Mouse (Mus musculus): ENCODE measurements around the gene Evx2.

The Evx2 gene

GRCm38 (mm10) chr2:74617706-74618105, 41.7 kb downstream of the Evx2 start:
- no peaks in the 10 kb centered on the region for H3K27me3 ChIP-seq (ENCODE audit: insufficient read depth, low read length)
- H3K9me3 ChIP-seq (ENCODE audit: low read length) = peaks cover 12% of the 10 kb centered on the region
- no peaks in the 10 kb centered on the region for H3K36me3 ChIP-seq (ENCODE audit: insufficient read depth, low read length)
- no peak overlapping the region for H3K4me3 ChIP-seq (replicated peaks; ENCODE audit: low read length)
- H3K4me1 ChIP-seq (replicated peaks; ENCODE audit: low read depth, low read length) = no peaks in the 10 kb centered on the region
- TF ChIP-seq POU5F1 (IDR thresholded peaks at IDR 0.05; ENCODE audit: borderline replicate concordance, low read length) (no peak), CTCF (conservative IDR thresholded peaks at IDR 0.05; ENCODE audit: low read length) (no peak), NANOG (IDR thresholded peaks at IDR 0.05; ENCODE audit: borderline replicate concordance, low read length) (no peak)

- Histone ChIP-seq H3K9me3 (ENCODE audit: low read length) (peaks cover 26% of the 10 kb centered on the region), H3K4me3 (replicated peaks; ENCODE audit: low read length) (no peak overlapping the region), H3K4me1 (replicated peaks; ENCODE audit: low read depth, low read length) (no peaks in the 10 kb centered on the region), H3K27me3 (ENCODE audit: insufficient read depth, low read length) (no peaks in the 10 kb centered on the region), H3K36me3 (ENCODE audit: insufficient read depth, low read length) (no peaks in the 10 kb centered on the region)
- no peak for TF ChIP-seq CTCF (conservative IDR thresholded peaks at IDR 0.05; ENCODE audit: low read length)
- TF ChIP-seq POU5F1 (IDR thresholded peaks at IDR 0.05; ENCODE audit: borderline replicate concordance, low read length) = no peak
- TF ChIP-seq NANOG (IDR thresholded peaks at IDR 0.05; ENCODE audit: borderline replicate concordance, low read length) = no peak
Observed at GRCm38 (mm10) chr2:74611406-74611805, 48.0 kb downstream of the Evx2 start.

GRCm38 (mm10) chr2:74609350-74609749, 50.0 kb downstream of the Evx2 start:
- no peaks in the 10 kb centered on the region for H3K36me3 ChIP-seq (ENCODE audit: insufficient read depth, low read length)
- no peak overlapping the region for H3K4me3 ChIP-seq (replicated peaks; ENCODE audit: low read length)
- no peaks in the 10 kb centered on the region for H3K4me1 ChIP-seq (replicated peaks; ENCODE audit: low read depth, low read length)
- no peaks in the 10 kb centered on the region for H3K27me3 ChIP-seq (ENCODE audit: insufficient read depth, low read length)
- TF ChIP-seq NANOG (IDR thresholded peaks at IDR 0.05; ENCODE audit: borderline replicate concordance, low read length) (no peak), POU5F1 (IDR thresholded peaks at IDR 0.05; ENCODE audit: borderline replicate concordance, low read length) (no peak), CTCF (conservative IDR thresholded peaks at IDR 0.05; ENCODE audit: low read length) (no peak)
- H3K9me3 ChIP-seq (ENCODE audit: low read length) = peaks cover 26% of the 10 kb centered on the region

- no peaks in the 10 kb centered on the region for H3K4me1 ChIP-seq (replicated peaks; ENCODE audit: low read depth, low read length)
- no peaks in the 10 kb centered on the region for H3K36me3 ChIP-seq (ENCODE audit: insufficient read depth, low read length)
- H3K27me3 ChIP-seq (ENCODE audit: insufficient read depth, low read length) = no peaks in the 10 kb centered on the region
- no peak for TF ChIP-seq CTCF (conservative IDR thresholded peaks at IDR 0.05; ENCODE audit: low read length)
- no peak for TF ChIP-seq POU5F1 (IDR thresholded peaks at IDR 0.05; ENCODE audit: borderline replicate concordance, low read length)
- TF ChIP-seq NANOG (IDR thresholded peaks at IDR 0.05; ENCODE audit: borderline replicate concordance, low read length) = no peak
- H3K4me3 ChIP-seq (replicated peaks; ENCODE audit: low read length) = no peak overlapping the region
- H3K9me3 ChIP-seq (ENCODE audit: low read length) = peaks cover 2% of the 10 kb centered on the region
Observed at GRCm38 (mm10) chr2:74606087-74606760, 53.1 kb downstream of the Evx2 start.

GRCm38 (mm10) chr2:74604011-74604410, 55.3 kb downstream of the Evx2 start:
- Histone ChIP-seq H3K9me3 (ENCODE audit: low read length) (no peaks in the 10 kb centered on the region), H3K27me3 (ENCODE audit: insufficient read depth, low read length) (peaks cover 2% of the 10 kb centered on the region; the same call in 1 of the 2 replicates), H3K36me3 (ENCODE audit: insufficient read depth, low read length) (no peaks in the 10 kb centered on the region), H3K4me1 (replicated peaks; ENCODE audit: low read depth, low read length) (no peaks in the 10 kb centered on the region), H3K4me3 (replicated peaks; ENCODE audit: low read length) (no peak overlapping the region)
- no peak for TF ChIP-seq NANOG (IDR thresholded peaks at IDR 0.05; ENCODE audit: borderline replicate concordance, low read length)
- no peak for TF ChIP-seq POU5F1 (IDR thresholded peaks at IDR 0.05; ENCODE audit: borderline replicate concordance, low read length)
- no peak for TF ChIP-seq CTCF (conservative IDR thresholded peaks at IDR 0.05; ENCODE audit: low read length)
